Mouse (Mus musculus) CD4-positive, CD25-positive, alpha-beta regulatory T cell, adult 2 months (primary cell): ENCODE measurements around the gene Wdfy2.
"Not testable (repeated sequence)": the region's sequence is repeated elsewhere in the genome, so short reads cannot be mapped to it uniquely, and the experiment has no call there.

ENCODE experiments used
- DNase-seq: peaks from one replicate; pipeline ENCODE4 v3.0.0-alpha.2; 2012; ENCODE audit warnings: low read depth, low spot score

Wdfy2 gene

GRCm38 (mm10) chr14:62837641-62838252 is at the start of gene Wdfy2:
Gene Wdfy2 (plus strand): TSS chr14:62837678.
- DNase-seq = no peak

- DNase-seq = no peak
Measured at GRCm38 (mm10) chr14:62789282-62789681, 48.2 kb upstream of the Wdfy2 start.

- no peak for DNase-seq
Measured at GRCm38 (mm10) chr14:62795719-62796118, 41.8 kb upstream of the Wdfy2 start.

GRCm38 (mm10) chr14:62798608-62799101 is 38.8 kb upstream of the Wdfy2 start:
- peak; percentile 65 for DNase-seq

GRCm38 (mm10) chr14:62800791-62801190 is 36.7 kb upstream of the Wdfy2 start:
- no peak for DNase-seq

GRCm38 (mm10) chr14:62803204-62803603 is 34.3 kb upstream of the Wdfy2 start:
- no peak for DNase-seq

- no peak for DNase-seq
Measured at GRCm38 (mm10) chr14:62806921-62807320, 30.6 kb upstream of the Wdfy2 start.

- no peak for DNase-seq
Measured at GRCm38 (mm10) chr14:62808661-62809523, 28.6 kb upstream of the Wdfy2 start.

- DNase-seq = no peak
Measured at GRCm38 (mm10) chr14:62812765-62813164, 24.7 kb upstream of the Wdfy2 start.

- no peak for DNase-seq
Measured at GRCm38 (mm10) chr14:62814567-62814966, 22.9 kb upstream of the Wdfy2 start.

- DNase-seq = no peak
Measured at GRCm38 (mm10) chr14:62816827-62817226, 20.7 kb upstream of the Wdfy2 start.

- no peak for DNase-seq
Measured at GRCm38 (mm10) chr14:62825575-62826332, 11.7 kb upstream of the Wdfy2 start.

GRCm38 (mm10) chr14:62829291-62829690 is 8.2 kb upstream of the Wdfy2 start:
- no peak for DNase-seq

GRCm38 (mm10) chr14:62831691-62832275 is 5.7 kb upstream of the Wdfy2 start:
- DNase-seq = no peak

- DNase-seq = no peak
Measured at GRCm38 (mm10) chr14:62833036-62833435, 4.4 kb upstream of the Wdfy2 start.

- no peak for DNase-seq
Measured at GRCm38 (mm10) chr14:62833541-62833940, 3.9 kb upstream of the Wdfy2 start.

GRCm38 (mm10) chr14:62835737-62836136 is 1.7 kb upstream of the Wdfy2 start:
- DNase-seq = not testable (repeated sequence)

GRCm38 (mm10) chr14:62836926-62837640 is 395 bp upstream of the Wdfy2 start:
- DNase-seq = peak; percentile 99

GRCm38 (mm10) chr14:62838336-62838735 is 858 bp downstream of the Wdfy2 start:
- no peak for DNase-seq

- no peak for DNase-seq
Measured at GRCm38 (mm10) chr14:62841726-62842125, 4.2 kb downstream of the Wdfy2 start.

GRCm38 (mm10) chr14:62842495-62842894 is 5.0 kb downstream of the Wdfy2 start:
- DNase-seq = no peak
